Mouse (Mus musculus) small intestine, adult 2 months (tissue): ENCODE results near the gene Rpl3l.

ENCODE experiments used
- CTCF ChIP-seq: fragments of 200-500 bp; IDR thresholded peaks from 2 replicates; pipeline ENCODE4 v1.5.1; 2012; ENCODE audit warnings: low read depth, mild to moderate bottlenecking, control low read depth, inconsistent platforms, low read length, moderate library complexity, mixed read lengths; ENCODE audit not compliant: insufficient replicate concordance, insufficient read length; ENCODE audit errors: extremely low read depth
- POLR2A ChIP-seq: fragments of 200-500 bp; IDR thresholded peaks from 2 replicates; pipeline ENCODE4 v1.6.1; 2012; ENCODE audit warnings: low read depth, mild to moderate bottlenecking, control low read depth, inconsistent platforms, low read length, moderate library complexity

DNA sequence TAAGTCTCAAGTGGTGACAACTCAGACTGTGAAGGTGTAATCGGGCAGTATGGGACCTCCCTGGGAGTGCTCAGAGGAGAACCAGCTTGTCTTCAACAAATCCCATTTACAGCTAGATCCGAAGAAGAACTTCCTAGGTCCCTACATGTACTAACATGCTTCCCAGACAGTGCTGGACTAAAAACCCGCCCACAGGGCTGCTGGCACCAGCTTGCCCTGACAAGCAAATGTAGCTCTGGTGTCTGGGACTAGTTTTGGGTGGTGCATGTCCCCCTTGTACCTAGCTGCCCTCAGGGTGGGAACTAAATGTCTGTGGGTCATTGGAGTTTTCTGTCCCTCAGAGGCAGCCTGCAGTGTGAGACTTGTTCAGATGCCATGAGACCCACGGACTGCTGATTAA is 23.9 kb downstream of the Rpl3l start:
- TF ChIP-seq POLR2A = no peak
- no peak for TF ChIP-seq CTCF
